Mouse (Mus musculus): ENCODE measurements at regions not wholly inside any gene's neighbourhood (a gene's known extent, or its start where the extent isn't known, plus 50 kb on each side); places are given as distances from the start of the nearest gene placed in this dataset.

DNA sequence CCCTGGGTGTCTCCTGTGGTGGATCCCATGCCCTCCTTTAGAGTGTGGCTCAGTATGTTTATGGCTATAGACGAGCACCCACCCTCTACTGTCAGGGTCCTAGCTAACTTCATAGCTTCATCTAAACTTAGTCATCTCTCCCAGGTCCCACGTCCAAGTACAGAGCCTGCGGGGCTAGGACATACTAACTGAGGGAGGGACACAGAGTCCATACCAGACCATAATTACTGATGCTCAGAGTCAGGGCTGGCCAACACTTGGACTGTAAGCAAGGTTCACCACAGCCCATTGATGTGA, 78.6 kb downstream of the Rhob start:
- ATAC-seq (ENCODE audit: insufficient number of reproducible peaks, low FRiP score, low TSS enrichment, low read depth) (no peak), DNase-seq (ENCODE audit: low spot score) (no peak)
- 86% methylated on average over 3 of the region's 3 CpGs for WGBS
- no peaks in the 10 kb centered on the region for H3K9me3 ChIP-seq (ENCODE audit: control insufficient read depth, low read length)
- no peak overlapping the region for H3K4me2 ChIP-seq (ENCODE audit: low read depth, severe bottlenecking)
- H3K27me3 ChIP-seq (ENCODE audit: control insufficient read depth, insufficient read depth, low read length), result no peaks in the 10 kb centered on the region
- H3K27ac ChIP-seq (replicated peaks; ENCODE audit: low read depth, low read length), result no peak overlapping the region
- H3K4me1 ChIP-seq (ENCODE audit: control insufficient read depth, insufficient read depth, low read length), result no peaks in the 10 kb centered on the region
- no peaks in the 10 kb centered on the region for H3K36me3 ChIP-seq (ENCODE audit: control insufficient read depth, insufficient read depth, low read length)
- no peak overlapping the region for H3K4me3 ChIP-seq (ENCODE audit: low read depth, low read length)
- H3K9ac ChIP-seq (ENCODE audit: low read length), result no peak overlapping the region

DNA sequence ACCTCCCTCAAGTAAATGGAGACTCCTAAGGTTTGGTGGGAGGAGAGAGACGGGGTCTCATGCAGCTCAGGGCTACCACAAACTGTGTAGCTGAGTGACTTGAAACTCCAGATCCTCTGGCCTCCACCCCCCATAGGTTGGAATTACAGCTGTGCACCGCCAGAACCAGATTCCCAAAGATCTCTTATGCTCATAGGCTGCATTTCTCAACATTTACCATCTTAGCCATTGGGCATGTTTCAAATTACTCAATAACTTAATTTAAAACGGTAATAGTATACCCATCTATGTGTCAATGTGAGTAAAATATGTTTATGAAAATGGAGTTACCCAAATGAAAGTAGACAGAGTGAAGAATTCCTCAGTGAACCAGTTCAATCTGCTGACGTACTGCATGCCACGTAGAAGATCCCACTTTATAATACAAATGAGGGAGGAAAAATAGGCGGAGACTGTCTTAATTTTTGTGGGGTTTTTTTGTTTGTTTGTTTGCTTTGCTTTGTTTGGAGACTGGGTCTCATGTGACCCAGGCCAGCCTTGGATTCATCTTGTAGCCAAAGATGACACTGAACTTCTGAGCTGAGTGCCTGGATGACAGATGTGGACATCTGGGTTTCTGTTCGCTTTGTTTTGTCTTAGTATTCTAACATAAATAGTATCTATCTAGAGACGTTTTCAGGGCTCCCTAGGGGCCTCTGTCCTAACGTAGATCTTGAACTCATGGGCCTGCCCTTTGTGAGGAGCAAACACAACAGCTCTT, 79.1 kb downstream of the Rhob start:
- Histone ChIP-seq H3K27me3 (ENCODE audit: control insufficient read depth, insufficient read depth, low read length) (no peaks in the 10 kb centered on the region), H3K36me3 (ENCODE audit: control insufficient read depth, insufficient read depth, low read length) (no peaks in the 10 kb centered on the region), H3K27ac (replicated peaks; ENCODE audit: low read depth, low read length) (no peak overlapping the region), H3K9me3 (ENCODE audit: control insufficient read depth, low read length) (no peaks in the 10 kb centered on the region), H3K4me1 (ENCODE audit: control insufficient read depth, insufficient read depth, low read length) (no peaks in the 10 kb centered on the region), H3K4me3 (ENCODE audit: low read depth, low read length) (no peak overlapping the region), H3K9ac (ENCODE audit: low read length) (no peak overlapping the region), H3K4me2 (ENCODE audit: low read depth, severe bottlenecking) (no peak overlapping the region)
- WGBS, result 87% methylated on average over 9 of the region's 9 CpGs
- no peak for DNase-seq (ENCODE audit: low spot score)
- ATAC-seq (ENCODE audit: insufficient number of reproducible peaks, low FRiP score, low TSS enrichment, low read depth), result no peak

DNA sequence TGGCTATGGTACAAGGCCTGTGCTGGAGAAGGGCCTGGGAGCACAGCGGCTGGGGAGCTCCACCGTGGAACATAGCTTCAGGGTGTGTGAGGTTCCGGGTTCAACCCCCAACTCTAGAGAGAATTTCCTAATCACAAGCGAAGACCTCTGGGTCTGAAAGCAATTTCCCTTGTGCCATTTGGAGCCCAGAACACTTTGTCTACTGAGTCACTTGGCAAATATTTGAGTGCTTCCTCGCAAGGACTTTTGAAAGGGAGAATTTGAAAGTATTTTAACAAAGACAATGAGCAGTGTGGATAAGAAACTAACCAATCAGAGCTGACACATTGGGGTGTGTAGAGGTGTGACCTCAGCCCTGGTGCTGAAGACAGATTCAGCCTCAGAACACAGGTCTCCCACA, 80.9 kb downstream of the Rhob start:
- no peak for ATAC-seq (ENCODE audit: insufficient number of reproducible peaks, low FRiP score, low TSS enrichment, low read depth)
- no peak overlapping the region for H3K27ac ChIP-seq (replicated peaks; ENCODE audit: low read depth, low read length)
- H3K9me3 ChIP-seq (ENCODE audit: control insufficient read depth, low read length), result no peaks in the 10 kb centered on the region
- no peaks in the 10 kb centered on the region for H3K4me1 ChIP-seq (ENCODE audit: control insufficient read depth, insufficient read depth, low read length)
- DNase-seq (ENCODE audit: low spot score), result no peak
- no peak overlapping the region for H3K9ac ChIP-seq (ENCODE audit: low read length)
- 83% methylated on average over 5 of the region's 5 CpGs for WGBS
- H3K4me3 ChIP-seq (ENCODE audit: low read depth, low read length), result no peak overlapping the region
- H3K36me3 ChIP-seq (ENCODE audit: control insufficient read depth, insufficient read depth, low read length), result no peaks in the 10 kb centered on the region
- no peak overlapping the region for H3K4me2 ChIP-seq (ENCODE audit: low read depth, severe bottlenecking)
- no peaks in the 10 kb centered on the region for H3K27me3 ChIP-seq (ENCODE audit: control insufficient read depth, insufficient read depth, low read length)

DNA sequence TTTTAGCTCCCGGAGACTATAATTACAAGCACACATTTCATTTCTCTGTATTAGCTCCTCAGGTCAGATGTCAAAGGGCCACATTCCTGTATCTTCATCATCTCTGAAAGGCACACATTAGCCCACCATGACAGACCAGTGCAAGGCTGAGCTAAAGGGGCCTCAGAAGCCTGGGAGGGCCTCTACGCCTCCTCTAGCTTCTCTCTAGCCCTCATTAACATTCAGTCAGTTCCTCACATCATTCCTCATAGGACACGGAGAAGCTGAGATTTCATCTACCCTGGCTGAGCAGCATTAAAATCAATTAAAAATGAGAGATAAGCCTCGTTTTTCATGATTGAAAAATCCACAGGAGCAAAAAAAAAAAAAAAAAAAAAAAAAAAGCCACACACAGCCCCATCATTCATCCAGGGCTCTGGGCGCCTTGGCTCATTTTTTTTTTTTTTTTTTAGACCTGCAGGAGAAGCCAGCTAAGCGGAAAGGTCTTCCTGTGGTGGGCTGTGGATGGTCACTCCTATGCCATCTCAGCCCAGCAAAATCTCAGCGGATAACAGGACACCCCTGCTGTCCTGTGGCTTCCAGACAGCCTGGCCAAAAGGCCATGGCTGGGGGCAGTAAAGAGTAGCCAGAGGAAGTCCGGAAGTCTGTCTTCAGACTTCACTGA, 82.5 kb downstream of the Rhob start:
- no peak overlapping the region for H3K4me3 ChIP-seq (ENCODE audit: low read depth, low read length)
- no peaks in the 10 kb centered on the region for H3K4me1 ChIP-seq (ENCODE audit: control insufficient read depth, insufficient read depth, low read length)
- H3K27ac ChIP-seq (replicated peaks; ENCODE audit: low read depth, low read length), result no peak overlapping the region
- no peaks in the 10 kb centered on the region for H3K27me3 ChIP-seq (ENCODE audit: control insufficient read depth, insufficient read depth, low read length)
- no peaks in the 10 kb centered on the region for H3K36me3 ChIP-seq (ENCODE audit: control insufficient read depth, insufficient read depth, low read length)
- 65% methylated on average over 8 of the region's 8 CpGs for WGBS
- no peak overlapping the region for H3K4me2 ChIP-seq (ENCODE audit: low read depth, severe bottlenecking)
- no peaks in the 10 kb centered on the region for H3K9me3 ChIP-seq (ENCODE audit: control insufficient read depth, low read length)
- no peak overlapping the region for H3K9ac ChIP-seq (ENCODE audit: low read length)
- no peak for ATAC-seq (ENCODE audit: insufficient number of reproducible peaks, low FRiP score, low TSS enrichment, low read depth)
- no peak for DNase-seq (ENCODE audit: low spot score)

DNA sequence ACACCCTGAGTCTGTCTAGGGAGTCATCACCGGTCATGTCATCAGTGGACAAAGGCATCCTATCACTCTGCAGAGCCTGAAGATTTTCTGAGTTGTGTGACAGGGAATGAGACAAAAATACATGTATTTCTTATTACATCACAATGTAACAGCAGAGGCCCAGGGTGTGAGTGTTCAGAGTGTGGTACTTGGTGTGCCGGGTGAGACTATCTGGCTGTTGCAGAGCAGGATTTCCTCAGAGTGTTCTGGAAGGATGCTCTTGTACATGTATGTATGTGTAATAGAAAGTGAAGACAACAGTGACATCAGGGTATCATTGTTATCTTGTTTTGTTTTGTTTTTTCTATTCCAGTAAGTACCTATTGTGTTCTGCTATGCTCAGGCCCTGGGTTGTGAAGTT, 87.7 kb downstream of the Rhob start:
- Histone ChIP-seq H3K4me1 (ENCODE audit: control insufficient read depth, insufficient read depth, low read length) (peaks cover 6% of the 10 kb centered on the region; the same call in 1 of the 2 replicates), H3K27me3 (ENCODE audit: control insufficient read depth, insufficient read depth, low read length) (no peaks in the 10 kb centered on the region), H3K4me3 (ENCODE audit: low read depth, low read length) (no peak overlapping the region), H3K4me2 (ENCODE audit: low read depth, severe bottlenecking) (no peak overlapping the region), H3K9ac (ENCODE audit: low read length) (no peak overlapping the region), H3K36me3 (ENCODE audit: control insufficient read depth, insufficient read depth, low read length) (no peaks in the 10 kb centered on the region), H3K9me3 (ENCODE audit: control insufficient read depth, low read length) (no peaks in the 10 kb centered on the region), H3K27ac (replicated peaks; ENCODE audit: low read depth, low read length) (no peak overlapping the region)
- DNase-seq (ENCODE audit: low spot score) (no peak), ATAC-seq (ENCODE audit: insufficient number of reproducible peaks, low FRiP score, low TSS enrichment, low read depth) (no peak)
- 96% methylated on average over 2 of the region's 2 CpGs for WGBS

DNA sequence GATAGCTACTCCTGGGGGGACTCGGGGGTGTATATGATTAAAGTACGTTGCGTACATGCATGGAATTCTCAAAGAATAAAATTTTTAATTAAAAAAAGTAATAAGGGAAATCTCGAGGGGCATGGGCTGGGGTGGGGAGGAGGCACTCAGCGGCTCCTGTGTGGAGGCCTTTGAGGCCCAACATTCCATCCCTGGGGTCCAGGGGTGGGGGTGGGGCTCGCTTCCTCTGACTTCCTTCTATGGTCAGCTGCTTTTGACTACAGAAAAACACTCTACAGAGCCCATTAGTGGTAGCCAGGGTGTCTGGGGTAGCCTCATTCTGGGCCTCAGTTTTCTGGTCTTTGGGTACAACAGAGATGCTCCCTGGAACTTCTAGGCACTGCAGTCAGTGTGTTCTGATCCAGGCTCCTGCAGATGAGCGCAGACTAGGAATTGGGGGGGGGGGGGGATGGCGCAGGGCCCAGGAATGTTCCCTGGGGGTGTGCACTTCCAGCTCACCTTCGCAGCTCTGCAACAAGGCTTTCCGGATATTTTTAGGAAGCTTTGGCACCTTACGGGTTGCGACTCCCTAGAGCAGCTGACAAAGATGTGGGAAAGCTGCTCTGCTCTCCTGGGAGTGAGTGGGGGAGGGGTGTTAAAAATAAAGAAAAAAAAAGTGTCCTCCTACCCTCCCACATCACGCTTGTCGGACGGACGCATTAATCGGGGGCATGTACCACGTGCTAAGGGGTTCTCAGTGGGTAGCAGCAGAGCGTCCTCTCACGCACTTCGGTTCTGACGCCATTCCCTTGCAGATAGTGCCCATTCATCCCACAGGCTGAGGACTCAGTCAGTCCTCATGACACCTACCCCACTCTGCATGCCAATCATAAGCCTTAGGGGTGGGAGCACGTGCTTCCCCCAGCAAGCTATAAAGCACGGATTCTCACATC, 89.1 kb downstream of the Rhob start:
- Histone ChIP-seq H3K27me3 (ENCODE audit: control insufficient read depth, insufficient read depth, low read length) (no peaks in the 10 kb centered on the region), H3K9ac (ENCODE audit: low read length) (no peak overlapping the region), H3K4me1 (ENCODE audit: control insufficient read depth, insufficient read depth, low read length) (peaks cover 6% of the 10 kb centered on the region; the same call in 1 of the 2 replicates), H3K4me3 (ENCODE audit: low read depth, low read length) (no peak overlapping the region), H3K4me2 (ENCODE audit: low read depth, severe bottlenecking) (no peak overlapping the region), H3K9me3 (ENCODE audit: control insufficient read depth, low read length) (no peaks in the 10 kb centered on the region), H3K27ac (replicated peaks; ENCODE audit: low read depth, low read length) (no peak overlapping the region), H3K36me3 (ENCODE audit: control insufficient read depth, insufficient read depth, low read length) (no peaks in the 10 kb centered on the region)
- peak; percentile 35; the same call in 1 of the 2 replicates for ATAC-seq (ENCODE audit: insufficient number of reproducible peaks, low FRiP score, low TSS enrichment, low read depth)
- no peak for DNase-seq (ENCODE audit: low spot score)
- WGBS, result 48% methylated on average over 23 of the region's 24 CpGs

DNA sequence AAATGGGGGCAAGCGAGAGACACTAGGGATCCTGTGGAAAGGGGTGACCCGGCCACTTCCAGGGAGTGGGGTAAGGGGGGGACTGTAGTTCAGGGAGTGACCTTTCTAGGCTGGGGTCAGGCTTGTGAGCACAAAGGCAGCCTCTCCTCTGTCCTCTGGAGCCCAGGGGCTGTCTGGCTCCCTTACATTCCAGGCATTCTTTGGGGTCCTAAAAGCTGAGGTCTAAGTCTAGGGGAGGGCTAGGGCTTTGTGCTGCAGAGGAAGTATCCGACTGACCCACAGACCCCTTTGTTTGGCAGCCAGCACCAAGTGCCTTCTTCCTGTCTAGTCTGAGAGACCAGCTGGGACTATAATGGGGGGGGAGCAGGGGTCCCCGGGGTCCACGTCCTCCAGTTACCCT, 88.9 kb downstream of the Hs1bp3 start:
- no peak overlapping the region for H3K27ac ChIP-seq (replicated peaks; ENCODE audit: low read depth, low read length)
- no peaks in the 10 kb centered on the region for H3K36me3 ChIP-seq (ENCODE audit: control insufficient read depth, insufficient read depth, low read length)
- DNase-seq (ENCODE audit: low spot score) (peak; percentile 24), ATAC-seq (ENCODE audit: insufficient number of reproducible peaks, low FRiP score, low TSS enrichment, low read depth) (no peak; the same call in 1 of the 2 replicates)
- no peaks in the 10 kb centered on the region for H3K4me1 ChIP-seq (ENCODE audit: control insufficient read depth, insufficient read depth, low read length)
- no peak overlapping the region for H3K4me3 ChIP-seq (ENCODE audit: low read depth, low read length)
- 41% methylated on average over 5 of the region's 5 CpGs for WGBS
- no peaks in the 10 kb centered on the region for H3K27me3 ChIP-seq (ENCODE audit: control insufficient read depth, insufficient read depth, low read length)
- no peak overlapping the region for H3K9ac ChIP-seq (ENCODE audit: low read length)
- H3K4me2 ChIP-seq (ENCODE audit: low read depth, severe bottlenecking), result no peak overlapping the region
- no peaks in the 10 kb centered on the region for H3K9me3 ChIP-seq (ENCODE audit: control insufficient read depth, low read length)

DNA sequence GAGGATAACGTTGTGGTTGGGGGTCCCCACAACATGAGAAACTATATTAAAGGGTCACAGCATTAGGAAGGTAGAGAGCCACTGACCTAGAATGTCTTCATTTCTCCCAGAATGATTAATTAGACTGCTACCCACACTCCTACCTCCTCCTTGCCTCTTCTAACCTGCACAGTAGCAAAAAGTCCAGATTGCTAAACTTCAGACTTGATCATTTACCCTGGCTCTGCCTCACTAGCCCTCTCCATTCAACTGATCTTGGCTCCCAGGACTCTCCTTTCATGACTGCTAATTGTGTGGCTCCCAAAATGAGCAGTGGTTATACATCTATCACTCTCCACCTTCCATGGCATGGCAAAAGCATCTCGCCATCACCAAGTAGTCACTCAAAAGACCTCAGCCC, 88.1 kb downstream of the Hs1bp3 start:
- Histone ChIP-seq H3K4me3 (ENCODE audit: low read depth, low read length) (no peak overlapping the region), H3K4me2 (ENCODE audit: low read depth, severe bottlenecking) (no peak overlapping the region)
- DNase-seq (ENCODE audit: low spot score), result no peak

More for the DNA sequence above, 88.1 kb downstream of the Hs1bp3 start:
- ATAC-seq (ENCODE audit: insufficient number of reproducible peaks, low FRiP score, low TSS enrichment, low read depth), result no peak
- Histone ChIP-seq H3K9ac (ENCODE audit: low read length) (no peak overlapping the region), H3K36me3 (ENCODE audit: control insufficient read depth, insufficient read depth, low read length) (no peaks in the 10 kb centered on the region), H3K27me3 (ENCODE audit: control insufficient read depth, insufficient read depth, low read length) (no peaks in the 10 kb centered on the region), H3K27ac (replicated peaks; ENCODE audit: low read depth, low read length) (no peak overlapping the region), H3K4me1 (ENCODE audit: control insufficient read depth, insufficient read depth, low read length) (no peaks in the 10 kb centered on the region), H3K9me3 (ENCODE audit: control insufficient read depth, low read length) (no peaks in the 10 kb centered on the region)
- 97% methylated on average over 2 of the region's 2 CpGs for WGBS
